Mouse (Mus musculus): ENCODE measurements around the gene Sgcd.

GRCm38 (mm10) chr11:47371616-47372015 lies 617.2 kb downstream of the Sgcd start:
- TF ChIP-seq EP300 (IDR thresholded peaks at IDR 0.05) (no peak), CTCF (IDR thresholded peaks at IDR 0.05) (no peak)

Measured in lung, postnatal 0 days (tissue).